Mouse (Mus musculus) adrenal gland, adult 18-20 months (tissue): ENCODE measurements around the gene Ric1. TPM values are rescaled to one million over a fixed set of nuclear protein-coding genes. Genes with fewer than 3 reads are reported as not detected.
"Not testable (repeated sequence)": the region's sequence is repeated elsewhere in the genome, so short reads cannot be mapped to it uniquely, and the experiment has no call there.

Experiments
- DNase-seq, 2 experiments: peaks; one replicate each; pipeline ENCODE4 v3.0.0; 2021 to 2022; ENCODE audit warnings: low spot score in 2 of 2
- total RNA-seq, 2 experiments: library from RNA; stranded (reverse); gene quantifications; 1 replicate in 1 of 2; 2 replicates in 1 of 2; pipeline ENCODE4 v1.2.3; 2021

The Ric1 gene
- total RNA-seq, 2 experiments from 2014 or later = 30.2 to 34.3 TPM

DNA sequence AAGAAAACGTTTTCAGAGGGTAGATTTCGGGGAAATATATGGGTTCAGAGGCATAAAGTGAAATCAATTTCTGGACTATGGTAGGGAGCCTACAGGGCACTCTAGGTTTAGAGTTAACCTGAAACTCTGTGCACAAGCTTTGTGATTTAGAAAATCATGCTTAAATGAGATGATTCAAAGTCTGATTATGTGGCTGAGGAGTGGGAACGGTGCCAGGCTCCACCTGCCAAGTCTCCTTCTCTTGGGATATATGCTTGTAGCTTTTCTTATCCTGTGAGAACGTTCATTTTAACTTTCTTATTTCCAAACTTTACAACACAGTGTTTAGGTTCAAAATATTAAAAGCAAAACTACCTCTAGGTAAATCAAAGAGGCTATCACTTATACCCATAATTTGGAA is 2.5 kb downstream of the Ric1 start:
- DNase-seq = peak in 1 of 2 experiments; percentile 47

DNA sequence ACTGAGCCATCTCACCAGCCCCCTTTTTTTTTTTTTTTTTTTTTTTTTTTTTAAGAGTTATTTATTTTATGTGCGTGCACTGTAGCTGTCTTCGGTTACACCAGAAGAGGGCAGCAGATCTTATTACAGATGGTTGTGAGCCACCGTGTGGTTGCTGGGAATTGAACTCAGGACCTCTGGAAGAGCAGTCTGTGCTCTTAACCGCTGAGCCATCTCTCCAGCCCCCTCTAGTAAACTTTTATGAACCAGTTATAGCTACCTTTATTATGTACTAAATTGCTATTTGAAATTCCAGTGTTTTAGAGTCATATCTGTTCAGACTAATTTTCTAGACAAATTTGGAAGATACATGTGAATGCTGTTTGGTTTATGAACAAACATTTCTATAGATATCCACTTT is 3.5 kb downstream of the Ric1 start:
- not testable (repeated sequence) for DNase-seq

DNA sequence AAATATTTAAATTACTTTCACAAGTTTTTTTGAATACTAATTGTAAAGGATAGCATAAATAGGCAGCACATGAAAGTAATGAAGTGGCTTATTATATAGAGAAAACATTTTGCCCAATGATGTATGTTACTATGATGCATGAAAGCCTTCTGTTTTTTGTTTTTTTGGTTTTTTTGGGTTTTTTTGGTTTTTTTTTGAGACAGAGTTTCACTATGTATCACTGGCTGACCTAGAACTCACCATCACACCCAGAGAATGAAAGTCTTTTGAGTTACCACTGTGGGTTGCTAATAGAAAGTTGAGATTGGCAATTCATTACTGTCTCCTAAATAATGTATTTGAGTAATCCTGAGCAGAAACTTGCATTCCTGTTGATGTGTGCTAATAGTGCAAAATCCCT is 4.8 kb downstream of the Ric1 start:
- DNase-seq = no peak

DNA sequence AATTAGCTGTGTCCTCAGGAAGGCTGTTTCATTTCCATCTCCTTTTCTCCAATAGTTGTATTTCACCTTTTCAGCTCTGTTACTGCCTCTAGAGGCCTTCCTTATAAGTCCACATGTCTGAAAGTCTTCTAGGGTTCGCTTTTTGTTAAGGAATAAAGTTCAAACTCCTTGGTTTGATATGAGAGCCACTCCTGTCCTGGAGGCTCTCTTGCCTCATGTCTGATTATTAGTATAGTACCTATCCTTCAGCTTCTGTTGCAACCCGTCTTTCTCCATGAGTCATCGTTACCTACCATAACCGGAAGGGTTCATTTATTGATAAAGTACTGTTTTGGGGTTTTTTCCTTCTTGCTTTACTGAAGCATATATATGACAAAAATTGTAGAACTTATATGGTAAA is 5.2 kb downstream of the Ric1 start:
- no peak for DNase-seq

DNA sequence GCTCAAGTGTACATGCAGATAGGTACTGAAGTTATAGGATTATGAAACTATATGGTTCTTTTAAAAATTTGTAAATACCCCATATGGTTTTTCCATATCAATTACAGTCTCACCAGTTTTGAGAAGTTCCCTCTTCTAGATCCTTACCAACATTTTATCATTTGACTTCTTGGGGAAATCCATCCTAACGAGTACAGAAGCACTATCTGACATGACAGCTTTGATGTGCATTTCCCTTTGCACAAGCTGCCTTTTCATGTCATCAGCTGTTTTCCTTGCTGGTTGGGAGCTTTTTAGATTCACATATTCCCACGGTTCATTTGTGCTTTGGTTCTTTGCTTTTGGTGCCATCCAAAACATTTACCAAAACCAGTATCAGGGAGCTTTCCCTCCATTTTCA is 6.5 kb downstream of the Ric1 start:
- no peak for DNase-seq

DNA sequence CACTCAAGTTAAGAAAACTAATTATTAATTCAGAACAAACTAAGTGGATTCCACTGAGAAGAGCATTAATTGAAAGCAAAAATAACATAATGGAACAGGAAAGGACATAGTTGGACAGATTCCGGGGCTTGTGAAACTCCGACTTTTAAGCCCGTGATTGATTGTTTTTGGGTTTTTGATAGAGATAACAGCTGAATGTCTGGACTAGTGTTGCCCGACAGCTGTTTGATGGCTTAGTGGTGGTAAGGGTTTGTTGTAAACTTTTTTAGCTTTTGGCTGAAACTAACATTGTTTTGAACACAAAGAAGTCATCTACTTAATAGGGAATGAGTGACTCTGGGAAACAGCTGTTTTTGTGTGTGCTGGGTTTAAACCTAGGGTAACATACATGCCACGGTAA is 11.9 kb downstream of the Ric1 start:
- DNase-seq = no peak

DNA sequence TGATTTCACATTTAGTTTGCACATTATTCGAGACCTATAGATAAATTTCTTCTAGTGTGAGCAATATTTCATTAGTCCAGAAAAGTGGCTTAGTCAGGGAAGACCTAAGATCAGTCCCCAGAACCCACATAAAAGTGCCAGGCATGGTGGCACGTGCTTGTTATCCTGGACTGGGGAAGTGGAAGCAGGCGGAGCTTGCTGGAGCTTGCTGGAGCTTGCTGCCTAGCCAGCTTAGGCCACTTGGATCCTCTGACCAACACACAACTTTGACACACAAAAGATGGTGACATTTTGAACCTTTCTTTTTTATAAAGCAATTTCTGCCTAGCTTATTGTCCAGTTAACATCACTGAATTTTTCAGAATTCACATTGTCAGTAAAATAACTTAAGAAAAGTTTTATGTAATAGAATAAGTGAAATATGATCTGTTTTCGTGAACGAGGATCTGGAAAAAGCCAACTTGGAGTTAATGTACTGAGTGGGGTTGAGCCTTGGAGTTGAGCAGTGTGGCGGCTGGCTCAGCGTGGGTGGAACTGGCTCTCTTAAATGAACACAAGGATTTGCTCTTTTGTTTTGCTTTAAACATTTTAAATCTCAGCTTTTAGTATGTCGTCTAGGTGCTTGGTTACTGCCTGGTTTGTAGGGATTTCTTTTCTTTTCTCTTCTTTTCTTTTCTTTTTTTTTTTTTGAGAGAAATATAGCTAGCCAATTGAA is 20.3 kb downstream of the Ric1 start:
- no peak for DNase-seq

DNA sequence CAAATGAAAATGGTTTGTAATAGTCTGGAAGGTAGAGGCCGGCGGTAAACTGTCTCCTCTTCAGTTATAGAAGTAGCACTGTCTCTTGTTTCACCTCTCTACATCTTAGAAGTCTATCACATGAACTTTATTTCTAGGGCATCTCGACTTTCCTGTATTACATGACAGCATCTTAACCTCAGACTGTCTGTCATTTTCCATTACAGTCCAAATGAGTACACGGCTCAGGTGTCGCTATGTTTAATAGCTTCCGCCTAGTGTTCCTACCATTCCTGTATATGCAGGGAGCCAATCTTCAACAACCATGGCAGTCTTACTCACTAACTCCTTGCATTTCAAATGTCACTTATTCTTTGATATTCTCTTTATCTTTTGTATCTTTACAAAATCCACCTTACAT is 21.9 kb downstream of the Ric1 start:
- no peak for DNase-seq

DNA sequence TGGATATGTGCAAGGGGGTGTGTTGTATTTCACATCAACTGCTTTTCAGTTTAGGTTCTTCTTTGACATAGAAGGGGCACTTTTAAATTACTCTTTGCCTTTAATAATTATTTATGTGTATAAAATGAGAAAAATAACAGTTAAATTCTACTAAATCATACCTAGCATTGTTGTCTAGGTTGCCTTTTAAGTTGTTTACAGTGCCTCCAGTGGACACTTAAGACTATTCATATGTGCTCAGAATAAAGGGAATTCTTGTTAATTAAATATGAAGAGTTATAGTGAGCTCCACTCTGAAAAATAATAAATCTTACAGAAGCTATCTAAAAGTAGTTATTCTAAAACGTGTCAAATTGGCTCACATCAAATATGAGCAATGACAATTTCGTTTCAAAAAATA is 28.5 kb downstream of the Ric1 start:
- DNase-seq = no peak

DNA sequence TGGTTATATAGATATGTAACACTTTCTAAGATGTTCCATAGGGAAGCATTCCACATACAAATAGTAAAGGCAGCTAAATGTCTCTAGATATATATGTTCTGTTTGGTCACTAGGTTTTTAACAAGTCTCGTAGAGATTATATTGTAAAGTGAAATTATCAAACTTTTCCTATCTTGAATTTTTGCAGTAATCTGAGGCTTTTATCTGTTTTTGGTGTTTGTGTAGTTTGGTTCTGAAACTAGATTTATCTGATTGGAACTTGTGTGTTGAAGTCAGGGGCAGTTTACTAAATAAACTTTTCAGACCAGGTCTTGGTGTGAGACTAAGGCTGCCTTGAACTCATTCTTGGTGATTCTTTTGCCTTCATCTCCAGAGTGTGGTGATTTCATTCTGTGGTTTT is 29.0 kb downstream of the Ric1 start:
- DNase-seq = no peak

DNA sequence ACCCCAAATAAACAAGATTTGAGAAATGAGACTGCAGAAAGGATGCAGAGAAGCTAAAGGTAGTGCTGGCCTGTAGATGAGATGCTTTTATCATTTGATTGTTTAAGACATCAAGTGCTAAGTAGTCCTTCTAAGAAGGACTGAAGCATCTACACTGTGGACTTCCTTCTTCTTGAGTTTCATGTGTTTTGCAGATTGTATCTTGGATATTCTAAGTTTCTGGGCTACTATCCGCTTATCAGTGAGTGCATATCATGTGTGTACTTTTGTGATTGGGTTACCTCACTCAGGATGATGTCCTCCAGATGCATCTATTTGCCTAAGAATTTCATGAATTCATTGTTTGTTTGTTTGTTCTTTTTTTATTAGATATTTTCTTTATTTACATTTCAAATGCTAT is 29.9 kb downstream of the Ric1 start:
- not testable (repeated sequence) for DNase-seq

DNA sequence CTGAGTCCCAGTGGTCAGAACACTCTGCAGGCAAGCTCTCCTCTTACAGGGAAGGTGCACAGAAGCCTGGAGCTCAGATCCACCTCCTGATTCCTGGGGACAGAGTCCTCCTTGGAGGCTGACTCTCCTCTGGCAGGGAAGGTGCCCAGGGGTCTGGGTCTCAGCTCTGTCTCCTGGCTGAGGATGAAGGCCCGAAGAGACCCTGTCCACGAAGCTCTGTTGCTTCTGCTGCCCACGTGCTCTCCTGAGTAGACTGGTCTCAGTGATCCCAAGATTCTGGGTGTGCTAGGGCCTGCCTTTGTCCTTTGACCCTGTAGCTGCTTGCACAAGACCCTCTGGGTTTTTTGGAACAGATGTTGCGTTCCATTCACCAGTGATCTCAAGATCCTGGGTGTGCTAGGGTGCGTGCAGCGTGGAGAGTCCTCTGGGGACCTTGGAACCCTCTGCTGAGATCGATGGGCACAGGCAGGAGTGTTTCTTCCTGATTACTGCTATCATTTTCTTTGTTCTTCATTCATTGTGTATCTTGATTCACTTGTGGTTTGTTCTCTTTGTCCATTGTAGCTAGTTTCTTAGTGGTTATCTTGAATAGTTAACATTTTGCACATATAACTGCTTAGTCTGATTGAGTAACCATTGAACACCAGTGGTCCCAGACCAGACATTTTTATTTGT is 35.2 kb downstream of the Ric1 start:
- DNase-seq = not testable (repeated sequence)

DNA sequence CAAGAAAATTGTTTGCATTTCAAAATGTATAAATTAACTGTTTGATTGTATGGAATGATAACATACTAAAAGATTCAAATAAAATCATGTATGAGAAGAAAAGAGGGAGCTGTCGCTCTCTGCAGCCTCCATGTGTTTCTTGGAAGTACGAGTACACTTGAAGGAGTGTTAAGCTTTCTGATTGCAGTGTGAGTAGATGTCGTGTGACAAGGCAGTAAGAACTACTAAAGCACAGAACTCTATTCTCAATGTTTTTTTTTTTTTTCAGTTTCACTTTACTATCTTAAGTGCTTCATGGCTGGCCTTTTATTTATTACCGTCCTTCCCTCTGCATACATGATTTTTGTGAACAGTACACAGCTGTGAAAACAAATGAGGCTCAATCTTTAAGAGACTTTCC is 40.1 kb downstream of the Ric1 start:
- no peak for DNase-seq

DNA sequence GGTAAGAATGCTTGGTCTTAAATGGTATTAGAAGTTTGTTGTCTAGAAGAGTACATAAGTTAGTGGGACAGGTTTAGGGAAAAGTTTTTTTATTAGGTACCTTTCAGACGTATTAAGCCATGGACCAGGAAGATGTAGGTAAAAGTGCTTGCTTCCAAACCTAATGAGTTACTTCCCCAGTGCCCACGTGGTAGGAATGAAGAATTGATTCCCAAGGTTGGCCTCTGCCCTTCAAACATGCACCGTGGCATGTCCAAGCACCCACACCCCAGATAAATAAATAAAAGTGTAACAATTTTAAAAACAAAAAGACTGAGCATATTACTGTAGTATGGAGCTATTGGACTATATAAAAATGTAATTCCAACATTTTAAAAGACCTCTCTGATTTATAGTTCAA is 40.5 kb downstream of the Ric1 start:
- no peak for DNase-seq

DNA sequence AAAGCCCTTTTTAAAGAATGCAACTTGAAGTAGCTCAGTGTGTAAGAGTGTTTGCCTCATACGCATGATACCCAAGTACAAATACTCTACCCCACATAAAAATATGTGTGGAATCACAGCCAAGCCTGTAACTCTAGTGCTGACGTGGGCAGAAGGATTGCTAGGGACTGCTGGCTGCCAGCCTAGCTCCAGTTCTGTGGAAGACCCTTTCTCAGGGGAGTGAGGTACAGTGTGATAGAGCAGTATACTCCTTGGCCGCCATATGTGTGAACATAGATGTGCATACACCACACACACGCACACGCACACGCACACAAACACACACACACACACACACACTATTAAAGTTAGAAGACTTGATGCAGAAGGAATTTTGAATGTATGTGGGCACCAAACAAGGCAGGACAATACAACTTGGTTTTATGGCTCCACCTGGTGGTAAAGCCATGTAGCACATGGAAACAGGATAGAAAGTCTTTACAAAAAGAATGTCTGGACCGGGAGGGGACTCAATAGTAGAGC is 41.2 kb downstream of the Ric1 start:
- peak; percentile 40 to 45 for DNase-seq

DNA sequence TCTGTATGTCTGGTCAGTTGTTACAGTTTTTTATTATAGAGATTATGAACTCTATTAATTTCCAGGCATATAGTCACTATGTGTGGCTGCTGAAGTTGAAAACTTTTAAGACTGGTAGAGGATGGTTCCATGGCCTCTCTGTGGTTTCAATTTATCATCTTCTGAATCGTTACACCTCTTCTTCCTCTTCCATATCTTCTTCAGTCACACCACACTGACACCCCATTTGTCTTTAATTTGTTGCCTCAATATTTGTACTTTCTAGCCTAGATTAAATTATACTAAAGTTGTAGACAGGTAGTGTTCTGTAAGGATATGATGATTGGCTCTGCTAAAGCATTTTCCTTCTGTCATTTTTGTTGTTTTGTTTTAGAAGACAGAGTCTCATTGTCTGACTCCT is 44.4 kb downstream of the Ric1 start:
- no peak for DNase-seq

DNA sequence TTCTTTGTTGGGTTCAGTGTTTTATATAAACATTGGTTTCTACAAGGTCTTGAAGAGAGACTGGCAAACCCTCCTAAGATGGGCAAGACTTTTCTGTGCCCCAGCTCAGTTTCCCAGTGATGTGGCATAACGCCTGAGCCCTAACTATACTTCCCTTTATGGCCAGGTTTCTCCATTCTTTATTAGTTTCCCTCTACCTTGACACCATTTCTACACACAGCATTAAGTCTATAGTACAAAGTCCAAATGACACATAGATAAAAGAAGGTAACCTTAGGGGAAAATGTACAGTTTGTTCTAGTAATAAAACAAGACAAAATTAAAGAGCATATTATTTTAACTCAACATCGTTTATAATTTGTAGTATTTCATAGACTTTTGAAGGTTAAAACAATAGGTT is 60.4 kb downstream of the Ric1 start:
- DNase-seq = no peak

DNA sequence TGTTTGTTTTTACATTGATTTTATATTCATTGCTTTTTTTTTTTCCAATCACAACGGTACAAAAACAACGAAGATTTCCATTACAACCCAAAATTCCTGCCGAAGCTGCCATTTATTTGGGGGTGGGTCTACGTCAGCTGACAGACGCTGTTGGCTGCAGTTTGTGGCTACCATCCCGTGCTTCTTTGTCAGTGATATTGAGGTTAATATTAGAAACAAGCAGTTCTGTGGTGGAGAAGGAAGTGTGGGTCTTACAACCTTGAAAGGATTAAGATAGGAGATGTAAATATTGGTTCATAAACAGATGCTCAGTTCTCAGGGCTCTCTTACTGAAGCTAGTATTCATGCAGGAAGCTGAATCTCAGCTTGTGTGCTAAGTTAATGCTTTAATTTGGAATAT is 61.7 kb downstream of the Ric1 start:
- no peak for DNase-seq

DNA sequence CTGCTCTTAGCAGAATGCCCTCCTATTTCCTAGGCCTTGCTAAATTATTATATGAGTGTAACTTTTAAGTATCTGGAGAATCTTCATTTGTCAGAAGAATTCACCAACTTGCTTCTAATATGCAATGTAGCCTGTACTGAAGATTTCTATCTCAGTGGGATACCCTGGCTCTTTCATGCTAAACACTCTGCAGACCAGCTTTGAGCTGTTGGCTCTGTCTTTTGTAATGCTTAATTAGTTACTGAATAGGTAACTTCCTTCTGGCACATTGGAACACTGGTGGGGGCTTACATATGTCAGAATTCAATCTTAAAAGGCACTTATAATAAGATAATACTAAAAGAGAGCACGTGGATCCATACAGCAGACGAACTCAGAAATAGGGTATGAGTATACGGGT is 71.7 kb downstream of the Ric1 start:
- not testable (repeated sequence) for DNase-seq

DNA sequence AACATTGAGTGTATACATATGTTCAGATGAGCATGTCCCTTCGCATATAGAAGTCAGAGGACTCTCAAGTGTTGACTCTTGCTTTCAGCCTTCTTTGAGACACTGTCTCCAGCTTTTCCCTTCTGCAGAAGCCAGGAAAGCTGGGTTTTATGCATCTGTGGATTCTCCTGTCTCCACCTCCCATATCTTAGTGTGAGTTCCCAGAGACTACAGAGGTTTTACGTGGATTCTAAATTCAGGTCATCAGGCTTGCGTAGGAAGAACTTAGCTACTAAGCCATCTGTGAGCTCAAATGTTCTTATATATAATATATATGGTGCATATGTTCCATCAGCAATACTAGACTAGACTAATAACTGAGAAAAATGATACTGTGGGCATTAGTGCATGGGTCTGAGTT is 74.2 kb downstream of the Ric1 start:
- no peak for DNase-seq

DNA sequence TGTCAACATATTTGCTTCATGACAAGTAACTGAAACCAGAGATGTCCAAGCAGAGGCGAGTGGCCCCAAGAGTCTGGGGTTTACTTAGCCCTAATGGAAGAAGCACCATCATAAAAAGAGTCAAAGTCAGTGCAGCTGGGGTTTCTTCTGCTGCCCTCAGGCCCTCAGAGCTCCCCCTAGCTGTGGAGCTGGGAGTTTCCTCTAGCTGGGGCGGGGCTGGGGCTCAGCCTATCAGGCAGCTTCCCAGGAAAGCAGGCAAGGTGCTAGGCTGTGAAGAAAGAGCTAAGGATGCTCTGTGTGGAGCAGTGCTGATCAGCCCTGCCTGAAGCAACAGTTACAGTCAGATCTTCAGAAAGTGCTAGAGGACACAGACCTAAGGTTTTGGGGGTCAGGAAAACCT is 74.9 kb downstream of the Ric1 start:
- no peak for DNase-seq

DNA sequence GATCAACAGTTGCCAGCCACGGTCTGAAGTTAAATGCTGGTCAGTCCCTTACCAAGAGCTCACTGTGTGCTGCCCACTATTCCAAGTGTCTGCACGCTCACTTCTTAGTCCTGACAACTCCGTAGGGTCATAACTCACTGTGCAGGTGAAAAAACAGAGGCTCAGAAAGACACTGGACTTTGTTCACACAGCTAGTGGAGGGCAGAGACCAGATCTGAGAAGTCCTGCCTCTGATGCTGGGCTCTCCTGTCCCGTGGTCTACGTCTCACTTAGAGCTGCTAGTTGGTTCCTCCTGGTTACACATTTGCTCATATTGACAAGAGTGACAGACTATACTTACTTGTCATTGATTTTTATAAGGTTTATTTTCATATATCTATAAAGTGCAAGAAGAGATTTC is 76.9 kb downstream of the Ric1 start:
- DNase-seq = no peak
